Mouse (Mus musculus) cortical plate, adult 2 months (tissue): ENCODE measurements around the gene Pde8b.

Experiments used
- CTCF ChIP-seq: fragments of 200-500 bp; IDR thresholded peaks from 2 replicates; pipeline ENCODE4 v1.5.1; 2011; ENCODE audit warnings: mild to moderate bottlenecking, control low read depth, low read length; ENCODE audit not compliant: insufficient read depth; ENCODE audit errors: extremely low read depth
- POLR2A ChIP-seq: fragments of 200-500 bp; IDR thresholded peaks from 2 replicates; pipeline ENCODE4 v1.6.1; 2011; ENCODE audit warnings: mild to moderate bottlenecking, low read length, control low read depth; ENCODE audit not compliant: insufficient read depth; ENCODE audit errors: extremely low read depth

DNA sequence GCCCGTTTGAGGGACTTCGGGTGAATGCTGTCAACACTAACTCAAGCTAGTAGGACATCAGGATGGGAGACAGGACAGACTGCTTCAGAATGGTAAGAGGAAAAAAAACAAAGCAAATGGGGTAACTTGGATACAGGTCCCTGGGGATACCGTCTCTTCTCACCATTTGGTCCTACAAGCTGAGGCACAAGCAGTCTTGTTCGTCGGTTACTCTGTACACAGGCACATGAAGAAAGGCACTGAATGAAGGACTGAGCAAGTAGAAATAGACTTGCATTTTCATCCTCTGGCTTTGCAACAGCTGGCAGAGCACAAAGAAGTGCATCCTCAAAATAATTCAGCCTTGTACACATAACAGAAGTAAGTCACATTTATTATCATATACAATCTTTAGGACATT lies 14.6 kb upstream of the Pde8b start:
- TF ChIP-seq CTCF (no peak), POLR2A (no peak)
